Mouse (Mus musculus) retina, embryonic 14.5 days (tissue): Measurements from ENCODE around the gene Tenm4.
A peak's percentile ranks its signal among the peaks of the same experiment; 100 is the strongest.
"Not testable (repeated sequence)": the region's sequence is repeated elsewhere in the genome, so short reads cannot be mapped to it uniquely, and the experiment has no call there.

Experiments used
- DNase-seq: peaks from one replicate; pipeline ENCODE4 v3.0.0-alpha.2; 2015; ENCODE audit warnings: low spot score

The Tenm4 gene

DNA sequence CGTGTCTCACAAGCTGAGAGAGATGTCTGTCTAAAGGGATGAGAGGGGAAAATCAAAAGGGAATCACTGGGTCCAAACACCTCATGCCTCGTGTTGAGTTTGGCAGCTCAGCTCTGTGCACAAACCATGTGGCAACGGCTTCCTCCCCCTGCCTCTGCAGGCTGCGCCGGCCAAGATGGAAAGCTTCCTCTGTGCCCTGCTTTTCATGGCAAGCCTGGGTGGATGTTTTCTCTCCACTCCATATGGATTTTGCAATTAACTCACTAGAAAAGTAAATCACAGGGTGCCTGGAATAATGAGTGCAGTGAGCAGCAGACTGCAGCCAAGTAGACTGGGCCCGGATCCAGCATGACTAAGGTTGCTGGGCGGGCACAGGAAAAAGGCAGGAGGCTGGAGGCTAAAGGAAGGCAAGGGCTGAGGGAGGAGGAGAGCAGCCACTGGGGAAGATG, 404.2 kb downstream of the Tenm4 start:
- DNase-seq: no peak

DNA sequence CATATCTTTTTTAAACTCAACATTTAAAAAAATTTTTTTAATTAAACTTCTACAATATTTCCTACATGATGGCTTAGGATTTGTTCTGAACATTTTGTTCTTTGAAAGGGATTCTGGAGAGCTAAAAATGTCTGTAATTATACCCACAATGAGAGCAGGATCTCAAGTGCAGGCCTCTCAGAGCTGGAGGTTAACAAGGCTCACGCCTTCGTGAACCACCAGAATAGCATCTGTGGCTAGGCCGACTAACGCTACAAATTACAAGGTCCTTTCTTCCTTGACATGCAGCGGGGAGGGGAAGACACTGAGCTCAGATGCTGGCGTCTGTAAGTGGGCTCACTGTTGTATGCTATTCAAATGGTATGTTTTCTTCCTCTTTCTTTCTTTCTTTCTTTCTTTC, 411.7 kb downstream of the Tenm4 start:
- DNase-seq: no peak

DNA sequence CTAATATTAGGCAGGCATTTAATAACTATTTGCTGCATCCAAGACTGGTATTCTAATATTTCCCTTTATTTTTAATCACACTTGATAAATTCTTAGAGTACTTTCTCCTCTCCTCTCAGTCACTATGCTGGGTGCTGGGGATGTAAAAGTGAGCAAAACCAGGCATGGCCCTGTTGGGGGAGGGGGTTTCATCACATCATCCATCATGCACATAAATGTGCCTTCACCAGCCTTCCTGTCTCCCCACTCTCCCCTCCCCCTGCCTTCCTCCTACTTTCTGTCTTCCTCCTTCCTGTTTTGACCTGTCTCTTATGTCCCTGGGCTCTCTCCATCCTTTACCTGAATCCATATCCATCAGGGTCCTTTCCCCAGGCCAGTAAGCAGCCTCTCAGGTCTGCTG, 416.4 kb downstream of the Tenm4 start:
- no peak for DNase-seq

DNA sequence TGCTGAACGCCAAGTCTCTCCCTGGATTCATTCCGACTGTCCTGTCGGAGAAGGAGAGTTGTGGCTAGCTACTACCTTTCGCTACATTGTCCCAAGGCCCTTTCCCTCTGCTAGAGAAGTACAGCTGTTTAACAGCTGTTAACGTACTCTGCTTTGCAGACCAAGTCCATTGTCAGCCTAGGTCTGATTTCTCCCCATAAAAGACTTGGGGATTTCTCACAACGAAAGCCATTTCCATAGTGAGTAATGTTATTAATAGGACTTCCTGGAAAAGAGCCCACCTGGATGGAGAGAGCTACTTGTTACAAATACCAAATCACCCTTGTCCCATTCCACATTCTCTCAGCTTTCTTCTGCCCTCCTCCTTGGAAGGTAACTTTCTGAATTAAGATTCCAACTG, 417.5 kb downstream of the Tenm4 start:
- no peak for DNase-seq

DNA sequence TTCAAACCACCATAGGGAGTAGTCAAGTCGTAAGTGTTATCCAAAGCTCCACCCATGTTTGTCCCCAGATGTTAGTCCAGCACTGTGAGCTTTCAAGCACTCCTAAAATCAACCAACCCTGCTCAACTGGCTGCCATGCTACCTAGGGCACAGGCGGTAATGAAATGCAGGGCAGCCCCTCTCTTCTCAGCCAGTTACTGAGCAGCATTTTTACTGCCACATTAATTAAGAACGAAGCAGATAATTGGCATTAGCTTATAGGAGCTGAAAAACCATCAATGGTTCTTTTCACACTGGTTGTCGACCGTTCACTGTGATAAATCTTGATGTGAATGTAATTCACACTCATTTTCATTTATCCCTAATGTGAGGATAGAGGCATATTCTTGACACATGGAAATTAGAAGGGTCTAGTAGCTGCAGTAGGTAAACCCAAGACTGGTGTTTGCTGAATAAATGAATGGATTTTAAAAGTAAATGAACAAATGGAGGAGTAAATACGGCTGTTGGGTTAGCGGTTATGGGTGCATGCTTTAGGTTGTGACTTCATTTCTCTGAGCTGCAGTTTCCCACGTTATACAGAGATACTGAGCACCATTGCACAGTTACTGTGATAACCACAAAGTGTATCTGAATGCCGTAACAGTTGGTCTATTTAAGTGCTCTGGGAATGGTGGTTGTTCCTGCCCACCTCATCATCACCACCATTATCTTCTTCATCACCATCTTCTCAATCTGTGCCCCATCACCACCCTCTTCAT, 424.7 kb downstream of the Tenm4 start:
- DNase-seq: no peak

DNA sequence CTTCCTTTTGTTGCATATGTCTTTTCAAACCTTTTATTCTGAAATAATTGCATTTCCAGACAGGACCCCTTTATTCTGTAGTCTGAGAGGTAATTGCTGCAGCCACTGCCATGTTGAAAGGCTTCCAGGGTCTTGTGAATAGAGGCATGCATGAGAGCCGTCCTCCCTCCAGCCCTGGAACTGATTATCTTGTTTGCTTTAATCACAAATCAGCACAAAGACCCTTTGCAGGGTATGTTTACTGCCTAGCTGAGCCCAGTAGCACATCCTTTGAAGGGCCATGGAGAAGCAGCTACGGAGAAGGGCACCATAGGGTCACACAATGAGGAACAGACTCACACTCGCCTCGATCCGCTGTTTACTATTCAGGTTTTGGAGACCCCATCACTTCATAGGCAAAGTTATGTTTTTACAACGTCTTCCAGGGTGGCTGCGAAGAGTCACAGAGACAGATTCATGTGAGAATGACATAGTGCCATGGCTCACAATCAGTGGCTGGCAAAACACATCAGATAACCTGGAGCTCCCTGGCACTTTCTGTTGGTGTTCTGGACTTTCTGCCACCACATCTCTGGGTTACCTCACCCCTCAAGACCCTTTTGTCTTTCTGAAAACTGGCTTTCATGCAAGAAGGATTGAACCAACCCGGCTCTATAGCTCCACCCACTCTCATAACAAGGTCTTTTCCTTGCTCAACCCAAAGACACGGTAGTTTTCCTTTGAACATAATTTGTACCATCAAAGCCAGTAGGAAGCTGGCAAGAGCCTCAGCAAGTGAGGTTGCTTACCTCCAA, 425.6 kb downstream of the Tenm4 start:
- DNase-seq: no peak

DNA sequence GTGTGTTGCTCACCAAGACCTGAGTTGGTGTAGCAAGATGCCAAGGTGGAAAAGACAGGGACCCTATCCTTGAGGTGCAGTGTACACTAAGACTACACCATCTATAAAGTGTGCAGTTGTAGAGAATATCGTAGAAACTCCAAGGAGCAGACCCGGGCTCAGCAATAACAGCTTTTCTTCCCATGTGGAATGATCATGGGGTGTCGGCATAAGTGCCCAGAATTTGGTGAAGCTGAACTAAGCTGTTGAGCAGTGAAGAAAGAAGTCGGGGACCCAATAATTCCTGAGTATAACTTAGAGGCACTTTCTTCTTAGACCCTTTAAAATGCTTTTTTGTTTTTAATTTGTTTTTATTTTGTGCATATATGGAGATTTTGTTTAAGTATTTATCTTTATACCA, 426.8 kb downstream of the Tenm4 start:
- no peak for DNase-seq

DNA sequence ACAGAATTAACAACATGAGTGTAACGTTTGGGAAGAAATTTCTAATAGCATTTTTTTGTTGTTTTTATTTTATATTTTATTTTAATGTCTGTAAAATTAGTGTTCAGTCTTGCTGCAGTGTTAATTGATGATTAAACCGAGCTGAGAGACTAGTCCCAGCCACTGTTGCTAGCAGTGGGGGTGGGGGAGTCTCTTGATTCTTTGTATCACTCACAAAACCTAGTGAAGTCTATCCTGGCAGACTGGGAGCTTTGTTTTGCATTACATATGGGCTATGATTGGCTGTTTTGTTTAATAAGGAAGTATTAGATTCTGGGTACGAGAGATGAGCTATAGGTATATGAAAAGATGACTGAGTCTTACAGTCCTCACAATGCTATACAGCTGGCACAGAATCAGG, 428.0 kb downstream of the Tenm4 start:
- no peak for DNase-seq

DNA sequence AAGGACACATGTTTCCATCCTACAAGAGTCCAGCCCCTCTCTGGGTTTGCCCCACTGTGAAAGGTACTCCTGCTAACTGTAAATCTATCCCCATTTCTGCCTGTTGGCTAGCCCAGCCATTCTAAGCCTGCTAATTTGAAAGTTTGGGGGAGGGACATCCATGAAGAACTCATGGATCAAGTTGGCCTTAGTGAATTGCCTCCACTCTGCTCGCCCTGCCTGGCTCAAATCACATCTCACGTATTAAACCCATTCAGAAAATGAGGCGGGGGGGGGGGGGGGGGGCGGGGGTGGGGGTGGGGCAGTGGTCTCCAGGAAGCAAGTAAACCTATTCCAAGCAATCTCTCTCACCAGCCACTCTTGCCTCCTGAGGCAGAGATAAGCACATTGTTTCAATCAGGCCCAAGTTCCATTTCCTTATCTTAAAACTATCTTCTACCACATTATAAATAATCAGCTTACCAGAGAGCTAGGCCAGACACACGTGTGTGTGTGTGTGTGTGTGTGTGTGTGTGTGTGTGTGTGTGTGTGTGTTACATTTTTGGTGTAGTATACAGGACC, 429.4 kb downstream of the Tenm4 start:
- no peak for DNase-seq

DNA sequence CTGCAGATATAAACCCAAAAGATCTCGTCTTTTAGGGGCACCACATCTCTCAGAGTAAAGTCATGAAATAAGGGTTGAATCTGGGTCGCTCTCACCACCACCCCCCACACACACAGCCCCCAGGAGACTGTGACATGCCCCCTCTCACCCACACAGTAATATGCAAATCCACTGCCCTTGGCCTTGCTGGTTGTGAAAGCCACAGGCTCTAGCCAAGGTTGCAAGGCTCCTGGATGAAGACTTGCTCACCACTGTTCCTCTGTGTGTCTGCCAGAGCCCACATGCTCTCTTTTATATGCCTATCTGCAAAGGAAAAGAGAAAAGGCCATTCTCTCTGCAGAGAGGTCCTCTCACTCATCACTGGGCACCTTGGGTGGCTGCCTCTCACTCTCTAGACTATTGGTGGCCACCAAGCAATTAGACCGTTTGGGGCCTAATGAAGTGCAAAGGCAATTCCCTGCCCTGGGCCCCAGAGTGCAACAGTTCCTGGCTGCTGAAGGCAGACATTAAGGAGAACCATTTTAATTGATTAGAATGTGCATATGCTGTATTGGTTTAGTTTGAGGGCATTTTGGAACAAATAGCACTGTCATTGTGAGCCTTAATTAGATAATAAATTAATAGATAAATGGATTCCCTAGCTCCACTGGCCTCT, 433.2 kb downstream of the Tenm4 start:
- DNase-seq: peak; percentile 73

DNA sequence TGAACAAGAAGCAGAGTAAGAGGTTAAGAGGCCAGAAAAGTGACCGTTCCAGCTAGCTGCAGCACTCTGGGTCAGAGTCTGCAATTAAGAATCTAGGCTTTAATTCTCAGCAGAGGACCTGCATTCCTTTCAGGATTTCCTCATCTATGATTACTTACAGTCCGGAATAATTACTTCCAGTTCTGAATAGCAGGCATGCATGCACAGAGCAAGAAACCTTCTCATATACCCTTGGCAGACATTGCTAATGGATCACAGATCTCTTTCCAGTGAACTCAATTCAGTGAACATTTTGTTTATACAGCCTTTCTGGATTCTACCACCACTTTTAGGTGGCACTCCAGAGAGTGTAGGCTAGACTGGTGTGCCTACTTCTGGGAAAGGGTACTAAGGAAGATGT, 434.3 kb downstream of the Tenm4 start:
- DNase-seq: peak; percentile 64

DNA sequence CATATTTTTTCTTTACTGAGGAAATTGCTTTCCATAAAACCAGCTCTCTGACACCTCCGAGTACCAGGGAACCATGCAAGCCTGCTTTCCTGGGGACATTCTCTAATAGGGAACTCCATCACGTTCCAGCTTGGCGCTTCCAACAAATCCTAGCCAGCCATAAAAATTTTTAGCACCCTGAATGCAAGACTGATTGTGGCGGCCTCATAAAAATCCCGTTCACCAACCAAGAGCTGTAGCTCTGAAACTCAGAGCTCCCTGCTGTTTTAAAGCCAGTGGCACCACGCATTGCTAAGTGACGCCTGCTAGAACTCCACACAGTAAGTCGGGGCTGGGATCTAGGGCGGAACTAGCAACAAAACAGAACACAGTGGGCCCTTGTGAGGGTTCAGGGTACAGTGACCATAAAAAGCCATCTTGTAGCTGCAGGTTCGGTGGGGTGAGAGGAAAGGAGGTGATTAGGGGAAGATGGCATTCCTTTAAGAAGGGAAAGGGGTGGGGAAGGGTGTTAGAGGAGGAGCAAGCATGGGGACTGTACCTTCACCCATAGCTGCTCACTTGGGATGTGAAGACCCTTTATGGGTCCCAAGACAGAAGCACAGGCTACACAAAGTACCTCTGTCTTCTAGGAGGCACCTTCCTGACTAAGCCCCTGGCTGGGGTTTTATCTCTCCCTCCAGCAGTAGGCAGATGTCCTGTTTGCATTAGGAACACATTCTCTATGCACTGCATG, 439.0 kb downstream of the Tenm4 start:
- no peak for DNase-seq

DNA sequence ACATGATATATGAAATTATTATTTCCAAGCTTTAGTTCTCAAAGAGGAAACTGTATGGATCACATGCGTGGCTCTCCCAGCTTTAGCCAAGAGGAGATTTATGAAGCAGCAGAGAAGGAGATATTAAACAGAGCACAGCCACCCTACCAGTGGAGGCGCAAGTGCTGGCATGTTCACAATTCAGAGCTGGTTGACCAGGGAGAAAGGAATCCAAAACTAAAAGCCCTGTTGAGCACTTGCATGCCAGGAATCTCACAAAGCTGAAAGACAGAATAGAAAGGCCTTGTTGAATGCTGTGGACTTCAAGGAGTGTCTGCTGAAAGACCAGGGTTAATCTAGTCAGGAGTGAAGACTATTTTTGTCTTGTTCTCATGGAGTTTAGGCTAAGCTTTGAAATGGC, 446.3 kb downstream of the Tenm4 start:
- no peak for DNase-seq

DNA sequence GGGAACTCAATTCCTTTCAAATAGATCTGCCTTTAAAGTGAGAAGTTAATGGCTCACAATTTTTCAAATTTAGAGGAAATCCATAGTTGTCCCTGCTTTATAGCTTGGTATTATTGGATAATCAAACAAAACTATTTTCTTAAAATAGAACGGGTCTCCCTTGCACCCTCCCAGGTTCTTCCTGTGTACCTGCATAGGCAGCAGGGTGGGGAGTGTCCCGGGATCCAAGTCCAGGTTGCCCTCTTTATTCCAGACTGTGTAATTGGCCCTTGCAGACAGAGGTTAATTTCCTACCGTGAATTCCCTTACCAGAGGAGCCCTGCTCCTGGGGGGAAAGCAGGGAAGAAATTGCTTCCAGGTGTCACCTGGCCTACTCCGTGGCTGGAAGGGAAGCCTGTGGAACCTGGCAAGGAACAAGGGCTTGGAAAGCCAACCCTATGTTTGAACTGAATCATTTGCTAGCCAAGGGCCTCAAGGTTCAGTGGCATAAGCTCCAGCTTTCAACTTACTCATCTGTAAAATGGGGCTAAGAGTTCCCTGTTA, 449.0 kb downstream of the Tenm4 start:
- DNase-seq: no peak

DNA sequence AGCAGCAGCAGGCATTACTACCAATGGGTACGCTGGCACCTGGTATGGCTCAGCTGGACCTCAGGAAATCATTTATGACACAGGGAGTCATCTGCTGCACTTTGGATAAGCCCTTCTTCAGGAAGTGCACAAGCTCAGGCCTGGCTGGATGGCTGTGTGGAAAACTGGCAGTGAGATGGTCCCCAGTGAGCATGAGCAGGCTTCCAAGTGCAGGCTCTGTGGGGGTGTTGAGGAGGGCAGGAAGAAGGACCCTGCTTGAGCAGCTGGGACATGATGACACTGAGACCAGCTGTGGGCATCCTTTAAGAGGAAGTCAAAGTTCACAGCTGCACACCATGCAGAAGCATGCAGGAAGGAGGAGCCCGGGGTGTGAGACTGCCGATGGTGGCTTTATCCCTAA, 455.3 kb downstream of the Tenm4 start:
- no peak for DNase-seq

DNA sequence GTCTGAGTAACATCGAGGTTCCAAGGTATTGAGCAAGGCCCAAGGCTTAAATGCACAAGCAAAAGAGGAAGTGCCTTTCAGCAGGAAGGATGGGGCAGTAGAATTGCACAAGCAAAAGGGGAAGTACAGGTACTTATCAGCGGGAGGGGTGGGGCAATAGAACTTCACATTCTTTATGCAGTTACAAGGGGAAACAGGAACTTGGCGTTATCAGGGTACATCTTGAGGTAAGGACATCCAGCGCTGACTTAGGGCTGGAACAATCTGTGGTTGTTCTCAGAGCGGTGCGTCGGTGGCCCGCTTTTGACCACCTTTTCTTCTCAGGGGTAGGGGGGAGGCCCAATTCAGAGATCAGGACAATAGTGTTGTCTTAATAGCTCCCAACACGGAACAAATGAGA, 459.5 kb downstream of the Tenm4 start:
- not testable (repeated sequence) for DNase-seq

DNA sequence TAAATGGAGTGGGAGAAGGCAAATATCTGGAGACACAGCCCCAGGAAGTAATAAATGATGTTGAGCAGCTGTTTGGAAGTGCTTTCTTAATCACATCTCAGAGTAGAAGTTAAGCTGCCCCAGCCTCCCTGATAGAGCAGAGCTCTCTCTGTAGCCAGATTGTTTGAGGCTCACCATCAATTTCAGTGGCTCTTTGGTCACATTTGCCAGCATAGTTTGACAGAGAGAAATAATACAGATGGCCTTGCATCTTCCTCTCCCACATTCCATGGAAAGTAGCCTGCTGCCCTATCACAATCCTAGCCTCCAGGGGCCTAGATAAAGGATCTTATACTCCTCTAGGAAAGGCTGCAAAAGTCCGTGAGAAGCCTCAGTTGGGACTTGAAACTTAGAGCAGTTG, 462.0 kb downstream of the Tenm4 start:
- DNase-seq: no peak

DNA sequence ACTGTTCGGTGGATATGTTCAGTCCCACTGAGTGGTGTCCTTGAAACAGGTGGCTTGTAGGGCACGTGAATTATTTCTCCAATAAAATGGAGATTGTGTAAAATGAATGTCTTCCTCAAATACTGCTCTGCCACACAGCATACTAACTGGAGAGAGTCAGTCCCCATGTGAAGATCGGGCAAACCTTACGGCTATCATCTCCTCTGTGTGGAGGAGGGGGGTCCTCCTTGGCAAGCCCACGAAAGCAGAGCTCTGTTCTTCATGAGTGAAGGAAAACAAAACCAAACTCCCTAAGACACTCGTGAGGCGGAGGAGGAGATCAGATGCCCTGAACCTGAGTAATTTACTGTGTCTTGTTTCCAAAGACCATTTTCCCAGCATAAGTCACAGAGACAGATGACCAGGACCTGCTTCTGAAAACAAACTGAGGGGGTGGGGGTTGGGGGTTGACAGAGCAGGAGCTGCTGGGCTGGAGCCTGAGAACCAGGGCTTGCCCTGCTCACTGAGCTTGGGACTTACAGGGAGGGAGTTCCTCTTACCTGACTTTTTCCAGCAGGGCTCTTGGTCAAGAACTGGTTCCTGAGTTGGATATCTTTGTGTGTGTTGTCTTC, 464.9 kb downstream of the Tenm4 start:
- no peak for DNase-seq

DNA sequence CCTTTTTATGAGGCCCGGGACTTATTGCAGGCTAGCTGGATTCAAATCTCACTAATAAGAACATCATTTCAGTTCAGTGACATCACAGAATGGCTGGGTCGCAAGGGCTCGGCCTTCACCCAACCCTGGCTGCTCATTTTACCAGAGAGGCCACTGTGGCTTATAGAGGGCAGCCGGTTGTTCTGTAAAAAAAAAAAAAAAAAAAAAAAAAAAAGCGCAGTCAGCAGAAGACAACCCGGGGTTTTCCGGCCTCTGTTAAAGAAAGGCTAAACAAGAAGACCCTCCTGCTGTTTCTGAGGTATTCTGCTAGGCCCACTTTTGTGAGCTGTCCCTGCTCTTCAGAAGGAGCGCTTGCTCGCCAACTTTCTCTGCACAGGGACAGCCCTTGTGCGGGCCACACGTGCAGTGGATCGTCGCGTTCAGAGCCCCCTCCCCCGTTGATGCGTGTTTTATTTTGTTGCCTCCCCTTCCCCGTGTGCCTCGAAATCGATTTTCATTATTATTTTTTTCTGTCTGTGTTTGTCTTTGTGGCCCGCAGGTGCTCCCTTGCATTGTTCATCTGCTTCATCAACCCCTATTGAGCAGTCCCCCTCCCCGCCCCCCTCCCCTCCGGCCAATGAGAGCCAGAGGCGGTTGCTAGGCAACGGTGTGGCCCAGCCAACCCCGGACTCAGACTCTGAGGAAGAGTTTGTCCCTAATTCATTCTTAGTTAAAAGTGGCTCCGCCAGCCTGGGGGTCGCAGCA, 472.6 kb downstream of the Tenm4 start:
- peak; percentile 90 for DNase-seq

DNA sequence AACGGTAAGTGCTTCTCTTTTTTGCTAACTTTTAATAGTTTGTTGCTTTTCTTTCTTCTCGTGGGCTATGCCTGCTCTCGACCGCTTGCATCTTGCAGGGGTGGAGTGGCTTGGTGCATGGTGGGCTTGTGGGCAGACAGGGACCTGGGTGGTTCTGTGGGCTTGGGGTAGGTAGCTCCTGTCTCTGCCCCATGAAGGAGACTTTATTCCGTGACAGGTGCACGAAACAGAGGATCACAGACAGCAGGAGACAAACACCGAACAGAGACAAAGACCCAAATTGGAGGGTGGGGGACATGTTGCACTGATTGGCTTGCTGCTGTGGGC, 473.1 kb downstream of the Tenm4 start:
- no peak for DNase-seq

DNA sequence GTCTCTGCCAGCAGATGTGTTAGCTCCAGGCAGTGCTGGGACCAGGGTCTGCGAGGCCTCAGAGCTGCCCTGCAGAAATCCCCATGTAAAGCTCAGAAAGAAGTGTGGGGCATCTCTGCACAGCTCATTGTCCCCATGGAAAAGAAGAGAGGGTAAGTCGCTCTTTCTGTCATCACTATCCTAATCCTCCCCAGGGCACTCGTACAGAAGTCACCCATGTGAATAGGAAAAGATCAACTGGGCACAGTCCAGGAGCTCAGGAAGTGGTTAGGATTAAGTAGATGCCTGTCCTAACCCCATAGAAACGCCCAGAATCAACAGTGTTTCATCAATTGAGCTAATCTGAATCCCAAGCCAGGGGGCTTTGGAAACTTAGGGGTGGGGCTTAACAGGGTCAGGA, 476.6 kb downstream of the Tenm4 start:
- DNase-seq: no peak
